Mouse (Mus musculus): Measurements from ENCODE around the gene Cebpb.

DNA sequence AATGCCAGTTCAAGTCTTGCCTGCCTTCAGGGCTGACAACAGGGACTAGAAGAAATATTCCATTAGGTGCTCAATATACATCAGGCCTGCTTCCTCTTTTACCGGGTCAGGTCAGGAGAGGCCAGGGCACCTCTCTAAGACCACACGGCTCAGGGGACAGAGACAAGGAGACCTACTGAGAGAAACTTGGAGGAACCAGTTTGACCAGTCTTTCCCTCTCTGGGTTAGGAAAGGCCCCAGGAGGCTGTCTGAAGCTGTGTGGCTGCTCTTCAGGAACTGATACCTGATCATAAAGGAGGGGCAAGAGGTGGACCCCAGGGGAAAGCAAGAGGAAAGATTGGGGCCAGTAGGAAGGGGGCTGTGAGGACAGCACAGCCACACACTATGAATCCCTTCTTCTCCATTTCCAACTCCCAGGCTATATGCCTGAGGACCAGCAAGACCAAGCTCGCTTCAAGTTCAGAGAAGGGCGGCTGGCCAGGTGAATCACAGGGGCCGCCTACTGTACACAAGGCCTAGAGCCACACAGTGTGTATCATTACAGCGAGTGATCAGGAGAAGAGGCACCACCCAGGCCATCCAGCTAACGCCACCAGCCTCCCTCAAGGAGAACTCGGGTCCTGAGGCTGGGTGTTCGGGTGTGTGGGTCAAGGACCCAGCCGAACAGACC lies 29.4 kb upstream of the Cebpb start:
- TF ChIP-seq EP300 (IDR thresholded peaks at IDR 0.05; ENCODE audit: low read depth) (no peak), CTCF (IDR thresholded peaks at IDR 0.05; ENCODE audit: low read depth) (no peak)

Measured in liver, postnatal 0 days (tissue).